Mouse (Mus musculus) liver, adult 2 months (tissue): ENCODE data around the gene Tmem123. TPM values are rescaled to one million over a fixed set of nuclear protein-coding genes. Genes with fewer than 3 reads are reported as not detected.

Experiments
- DNase-seq: peaks from one replicate; pipeline ENCODE4 v3.0.0-alpha.2; 2011; ENCODE audit warnings: low read depth, low spot score; ENCODE audit errors: extremely low read depth
- H3K27ac ChIP-seq: fragments of 200-500 bp; replicated peaks from 2 replicates; pipeline ENCODE4 v1.5.1; 2012; ENCODE audit warnings: low read depth, mild to moderate bottlenecking, control low read depth, inconsistent platforms, low read length; ENCODE audit not compliant: insufficient read depth
- H3K27me3 ChIP-seq: fragments of 200-500 bp; 2 replicates; pipeline ENCODE4 v1.6.1; 2012; ENCODE audit warnings: mild to moderate bottlenecking, moderate library complexity, low read length, inconsistent platforms; ENCODE audit not compliant: control insufficient read depth, insufficient read depth
- H3K36me3 ChIP-seq: fragments of 200-500 bp; 2 replicates; pipeline ENCODE4 v1.6.1; 2012; ENCODE audit warnings: low read length, inconsistent platforms; ENCODE audit not compliant: control insufficient read depth, insufficient read depth
- H3K4me1 ChIP-seq: fragments of 200-500 bp; 2 replicates; pipeline ENCODE4 v1.6.1; 2011; ENCODE audit warnings: low read length; ENCODE audit not compliant: control insufficient read depth, insufficient read depth
- H3K4me3 ChIP-seq: fragments of 200-500 bp; 2 replicates; pipeline ENCODE4 v1.5.1; 2011; ENCODE audit warnings: low read depth, mild to moderate bottlenecking, control low read depth, low read length, moderate library complexity; ENCODE audit not compliant: insufficient read depth
- H3K79me2 ChIP-seq: fragments of 200-500 bp; 2 replicates; pipeline ENCODE4 v1.6.1; 2012; ENCODE audit warnings: inconsistent platforms, mild to moderate bottlenecking, low read length, moderate library complexity; ENCODE audit not compliant: control insufficient read depth, insufficient read depth
- H3K9ac ChIP-seq: fragments of 200-500 bp; 2 replicates; pipeline ENCODE4 v1.6.1; 2012; ENCODE audit warnings: low read depth, mild to moderate bottlenecking, control low read depth, inconsistent platforms, low read length
- CTCF ChIP-seq: fragments of 200-500 bp; IDR thresholded peaks from 2 replicates; pipeline ENCODE4 v1.5.1; 2011; ENCODE audit warnings: low read depth, low read length, control low read depth
- POLR2A ChIP-seq: fragments of 200-500 bp; IDR thresholded peaks from 2 replicates; pipeline ENCODE4 v1.6.1; 2011; ENCODE audit warnings: low read length, control low read depth; ENCODE audit not compliant: insufficient read depth; ENCODE audit errors: extremely low read depth
- WGBS: fragments of 180-500 bp; shearing (Covaris S2); methylation state at CpG from one replicate; pipeline ENCODE4 v1.1.7; 2018; 5-methylcytosine and 5-hydroxymethylcytosine counted together
- polyA plus RNA-seq: library from polyadenylated mRNA; depleted of rRNA; stranded (reverse); fragments of >200 nt; gene quantifications from 2 replicates; pipeline ENCODE4 v1.2.3, GENCODE M21; 2012
- total RNA-seq: library from RNA; depleted of rRNA; stranded (reverse); fragments of >200 nt; gene quantifications from 2 replicates; pipeline ENCODE4 v1.2.3, GENCODE M21; 2014

Tmem123 gene
- total and polyA plus RNA-seq, 2 experiments = 15.8 to 26.9 TPM

DNA sequence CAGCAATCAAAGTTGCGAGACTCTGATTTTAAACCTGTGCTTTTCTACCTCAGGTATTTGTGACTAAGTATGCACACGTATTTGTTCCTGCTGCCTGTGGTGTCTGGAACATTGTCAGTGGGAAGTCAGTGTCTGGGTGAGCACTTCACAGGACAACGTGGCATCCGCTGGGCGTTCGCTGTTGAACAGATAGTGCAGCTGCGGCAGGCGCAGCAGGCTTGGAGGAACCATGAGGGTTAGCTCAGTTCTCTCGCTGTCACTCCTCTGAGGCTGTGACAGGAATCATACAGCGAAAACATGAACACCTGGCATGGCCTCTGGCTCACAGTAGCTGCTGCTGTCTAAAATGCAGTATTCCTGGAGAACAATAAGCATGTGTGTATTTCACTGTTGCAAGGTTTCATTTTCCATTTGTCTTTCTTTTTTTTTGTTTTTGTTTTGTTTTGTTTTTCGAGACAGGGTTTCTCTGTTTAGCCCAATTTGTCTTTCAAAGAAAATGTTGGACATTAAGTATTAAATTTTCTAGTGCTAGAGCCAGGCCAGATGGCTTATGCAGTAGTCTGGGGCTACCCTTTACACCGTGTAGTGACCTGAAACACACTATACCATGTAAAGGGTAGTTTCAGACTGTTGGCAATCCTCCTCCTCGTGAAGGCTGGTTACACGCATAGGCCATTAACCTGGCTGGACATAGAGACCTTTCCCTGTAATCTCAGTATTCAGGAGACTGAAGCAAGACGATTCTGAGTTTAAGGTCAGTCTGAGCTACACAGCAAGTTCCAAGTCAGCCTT, 20.2 kb downstream of the Tmem123 start:
- WGBS = 87% methylated on average over 15 of the region's 15 CpGs
- no peak overlapping the region for H3K27ac ChIP-seq
- no peak overlapping the region for H3K9ac ChIP-seq
- H3K36me3 ChIP-seq = 0 out of 2 replicates have a peak, but pooled peaks cover 5% of the 10 kb centered on the region
- H3K79me2 ChIP-seq = 0 out of 2 replicates have a peak, but pooled peaks cover 3% of the 10 kb centered on the region
- no peaks in the 10 kb centered on the region for H3K27me3 ChIP-seq
- no peak for DNase-seq
- TF ChIP-seq POLR2A = no peak
- TF ChIP-seq CTCF = no peak
- H3K4me3 ChIP-seq = no peak overlapping the region
- H3K4me1 ChIP-seq = no peaks in the 10 kb centered on the region

GRCm38 (mm10) chr9:7784615-7785012, 20.8 kb downstream of the Tmem123 start:
- TF ChIP-seq CTCF (no peak), POLR2A (no peak)
- no peak for DNase-seq
- Histone ChIP-seq H3K4me1 (no peaks in the 10 kb centered on the region), H3K4me3 (no peak overlapping the region), H3K9ac (no peak overlapping the region), H3K79me2 (no peaks in the 10 kb centered on the region), H3K36me3 (0 out of 2 replicates have a peak, but pooled peaks cover 5% of the 10 kb centered on the region), H3K27ac (no peak overlapping the region), H3K27me3 (no peaks in the 10 kb centered on the region)
- WGBS = 88% methylated on average over 1 of the region's 1 CpGs

- 94% methylated on average over 3 of the region's 3 CpGs for WGBS
- H3K27ac ChIP-seq = no peak overlapping the region
- no peaks in the 10 kb centered on the region for H3K79me2 ChIP-seq
- TF ChIP-seq CTCF (no peak), POLR2A (no peak)
- H3K4me3 ChIP-seq = no peak overlapping the region
- 0 out of 2 replicates have a peak, but pooled peaks cover 5% of the 10 kb centered on the region for H3K36me3 ChIP-seq
- H3K27me3 ChIP-seq = no peaks in the 10 kb centered on the region
- H3K9ac ChIP-seq = no peak overlapping the region
- no peaks in the 10 kb centered on the region for H3K4me1 ChIP-seq
- DNase-seq = no peak
Observed at GRCm38 (mm10) chr9:7785396-7785795, 21.6 kb downstream of the Tmem123 start.

GRCm38 (mm10) chr9:7786086-7786485, 22.2 kb downstream of the Tmem123 start:
- Histone ChIP-seq H3K27ac (no peak overlapping the region), H3K9ac (no peak overlapping the region), H3K4me1 (no peaks in the 10 kb centered on the region), H3K79me2 (no peaks in the 10 kb centered on the region), H3K4me3 (no peak overlapping the region), H3K27me3 (no peaks in the 10 kb centered on the region), H3K36me3 (peaks cover 10% of the 10 kb centered on the region)
- DNase-seq = no peak
- TF ChIP-seq POLR2A = no peak
- no peak for TF ChIP-seq CTCF
- 98% methylated on average over 7 of the region's 7 CpGs for WGBS

DNA sequence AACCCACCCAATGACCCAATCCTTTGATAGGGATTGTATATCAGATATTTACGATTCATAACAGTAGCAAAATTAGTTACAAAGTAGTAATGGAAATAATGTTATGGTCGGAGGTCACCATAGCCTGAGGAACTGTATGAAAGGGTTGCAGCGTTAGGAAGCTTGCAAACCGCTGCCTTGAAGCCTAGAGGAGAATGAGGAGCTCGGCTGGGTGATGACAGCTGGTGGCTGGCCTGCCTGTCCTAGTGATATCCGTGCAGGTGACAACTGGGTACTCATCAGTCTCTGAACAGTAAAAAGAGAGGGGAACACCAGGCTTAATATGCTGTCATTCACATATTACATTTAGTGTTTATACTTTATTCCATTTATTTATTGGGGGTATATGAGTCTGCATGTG, 24.6 kb downstream of the Tmem123 start:
- no peak for TF ChIP-seq CTCF
- TF ChIP-seq POLR2A = no peak
- DNase-seq = no peak
- H3K4me1 ChIP-seq = no peaks in the 10 kb centered on the region
- H3K27me3 ChIP-seq = no peaks in the 10 kb centered on the region
- no peak overlapping the region for H3K4me3 ChIP-seq
- H3K27ac ChIP-seq = no peak overlapping the region
- WGBS = 92% methylated on average over 6 of the region's 6 CpGs
- no peak overlapping the region for H3K9ac ChIP-seq
- H3K79me2 ChIP-seq = no peaks in the 10 kb centered on the region
- H3K36me3 ChIP-seq = peaks cover 28% of the 10 kb centered on the region

DNA sequence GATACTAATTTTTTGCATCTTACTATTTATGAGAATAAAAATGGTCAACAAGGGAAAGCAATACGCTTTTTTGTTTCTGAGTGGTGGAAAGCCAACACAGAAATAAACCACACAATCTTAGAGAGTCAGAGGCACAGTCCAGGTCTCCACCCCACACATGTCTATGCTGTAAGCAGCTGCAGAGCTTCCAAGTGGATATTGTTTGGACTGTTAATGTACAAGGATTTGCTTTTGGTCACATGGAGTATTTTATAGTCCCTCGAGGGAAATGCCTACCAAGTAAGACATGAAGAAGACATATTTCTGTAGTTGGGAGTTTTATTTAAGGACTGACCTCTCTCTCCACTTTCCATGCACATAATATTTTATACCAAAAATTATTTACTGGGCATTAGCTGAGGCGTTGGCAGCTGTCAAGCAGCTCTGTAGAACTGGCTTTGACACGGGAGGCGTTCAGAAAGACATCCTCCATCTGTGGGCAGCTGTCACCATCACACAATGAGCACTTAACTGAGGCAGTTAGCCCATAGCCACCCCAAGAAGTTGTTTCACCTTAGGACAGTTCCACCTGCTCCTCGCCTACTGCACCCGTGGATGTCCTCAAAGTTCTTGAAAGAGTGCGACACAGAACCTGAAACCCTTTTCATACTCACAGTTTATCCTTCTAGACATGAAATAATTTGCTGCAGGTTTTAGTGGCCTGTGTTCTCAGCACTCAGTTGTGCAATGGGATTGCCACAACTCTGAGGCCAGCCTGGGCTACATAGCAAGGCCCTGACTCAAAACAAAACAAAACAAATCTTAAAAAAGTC, 26.1 kb downstream of the Tmem123 start:
- peaks cover 32% of the 10 kb centered on the region for H3K36me3 ChIP-seq
- no peak overlapping the region for H3K9ac ChIP-seq
- H3K4me3 ChIP-seq = no peak overlapping the region
- no peak overlapping the region for H3K27ac ChIP-seq
- WGBS = 94% methylated on average over 8 of the region's 8 CpGs
- H3K79me2 ChIP-seq = no peaks in the 10 kb centered on the region
- H3K4me1 ChIP-seq = no peaks in the 10 kb centered on the region
- DNase-seq = no peak
- no peaks in the 10 kb centered on the region for H3K27me3 ChIP-seq
- TF ChIP-seq CTCF (no peak), POLR2A (no peak)
